Mouse (Mus musculus): ENCODE measurements around the gene Capza1. TPM values are rescaled to one million over a fixed set of nuclear protein-coding genes. Genes with fewer than 3 reads are reported as not detected.

The Capza1 gene
- polyA plus RNA-seq (2014; fragmentation: Illumina TruSeq; extraction: RNeasy Lipid Tissue Mini Kit (QIAGEN cat#74804); ENCODE audit: insufficient read depth, low read depth, low replicate concordance) = 52.8 TPM

DNA sequence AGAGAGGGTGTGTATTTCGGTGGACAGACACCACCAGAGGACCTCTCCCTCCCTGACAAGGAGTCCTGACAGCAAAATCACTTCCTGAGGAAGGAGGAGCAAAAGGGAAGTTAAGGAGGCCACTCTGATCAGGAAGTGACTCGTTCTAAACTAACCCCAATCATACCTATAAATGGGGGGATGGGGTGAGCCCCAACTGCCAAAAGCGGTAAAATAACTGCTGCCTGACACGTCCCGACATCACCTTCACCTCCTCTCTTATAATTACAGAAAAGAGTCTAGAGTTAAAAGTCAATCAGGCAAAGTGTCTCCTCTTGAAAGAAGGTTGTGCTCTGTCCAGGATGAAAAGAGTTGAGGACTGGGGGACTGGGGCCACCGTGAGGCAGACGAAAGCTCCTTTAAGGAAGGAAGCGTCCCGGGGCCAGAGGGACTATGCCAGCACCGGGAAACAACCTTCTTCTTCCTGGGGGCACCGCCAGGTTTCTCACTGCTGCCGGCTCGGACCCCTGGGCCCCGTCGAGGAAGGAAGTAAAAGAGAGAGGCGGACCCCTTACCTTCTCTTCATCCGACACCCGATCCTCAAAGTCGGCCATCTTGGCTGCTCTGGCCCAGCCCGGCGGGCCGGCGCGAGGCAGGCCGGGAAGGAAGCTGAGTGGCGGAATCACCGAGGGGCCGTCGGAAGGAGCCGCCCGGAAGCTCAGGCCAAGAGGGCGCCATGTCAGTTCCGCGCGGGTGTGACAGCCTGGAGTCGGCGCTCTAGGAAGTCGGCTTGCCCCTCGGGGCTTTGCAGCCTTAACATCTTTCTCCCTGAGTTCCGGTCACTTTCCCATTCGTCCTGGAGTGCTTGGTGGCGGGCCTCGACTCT lies at the start of gene Capza1, which contains the start of gene St7l:
Gene Capza1, minus strand, starts transcription at position 720 of the 865 bp plus-strand sequence.
Gene St7l, plus strand, starts transcription at position 220 of the 865 bp plus-strand sequence.

DNA sequence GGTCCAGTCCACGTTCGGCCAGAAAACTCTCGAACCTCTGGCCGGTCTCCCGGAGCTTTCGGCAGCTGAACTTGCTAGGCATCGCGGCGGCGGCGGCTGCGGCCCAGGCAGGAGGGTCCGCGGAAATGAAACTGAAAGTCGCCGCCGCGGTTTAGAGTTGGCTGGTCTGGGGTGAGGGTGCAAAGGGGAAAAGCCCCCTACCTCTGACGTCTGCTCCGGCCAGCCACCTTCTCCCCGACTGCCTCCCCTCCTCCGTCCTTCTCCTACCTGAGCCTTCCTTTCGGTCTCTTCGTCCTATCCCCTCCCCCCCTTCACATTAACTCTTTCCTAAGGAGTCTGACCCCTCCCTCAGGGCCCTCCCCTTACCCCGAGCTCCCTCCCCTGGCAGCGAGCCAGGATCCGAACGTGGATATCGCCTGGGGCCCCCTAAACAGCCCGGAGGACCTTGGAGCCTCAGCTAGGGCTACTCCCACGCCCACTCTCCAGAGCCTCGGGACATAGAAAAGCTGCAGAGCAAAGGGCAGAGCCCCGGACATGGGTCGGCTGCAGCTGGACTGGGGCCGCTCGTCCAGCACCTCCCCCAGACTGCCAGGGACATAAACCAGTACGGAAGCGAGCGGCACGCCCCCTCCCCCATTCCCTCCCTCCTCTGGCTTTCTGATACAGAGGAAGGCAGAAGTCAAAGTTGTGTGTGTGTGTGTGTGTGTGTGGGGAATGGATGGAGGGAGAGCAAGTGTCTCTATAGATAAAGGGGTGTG lies 46.1 kb downstream of the Capza1 start, which contains the start of gene Mov10:
Gene Mov10, minus strand, starts transcription at position 573 of the 758 bp plus-strand sequence.

DNA sequence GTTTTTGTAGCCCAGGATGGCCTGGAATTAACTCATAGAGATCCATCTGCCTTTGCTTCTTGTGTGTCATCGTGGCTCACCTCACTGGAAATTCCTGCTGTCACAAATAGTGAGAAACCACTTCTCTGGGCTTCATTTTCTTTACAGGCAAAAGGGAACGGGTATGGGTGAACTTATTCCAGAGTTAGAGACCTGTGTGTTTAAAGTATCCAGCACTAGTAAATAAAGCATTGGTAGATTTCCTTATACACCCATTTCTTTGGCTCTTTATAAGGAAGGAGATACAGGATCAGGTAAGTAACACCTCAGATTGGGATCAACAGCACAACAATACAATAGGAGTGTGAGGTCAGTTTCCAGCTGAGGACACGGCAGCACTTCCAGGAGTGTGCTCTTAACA lies 76.2 kb downstream of the Capza1 start, which contains the start of gene Rhoc:
Gene Rhoc, plus strand, starts transcription at position 301 of the 400 bp plus-strand sequence.

GRCm38 (mm10) chr3:104781471-104781903 lies 82.8 kb downstream of the Capza1 start, which contains the start of gene Fam19a3:
Gene Fam19a3, minus strand, starts transcription at chr3:104781840.

GRCm38 (mm10) chr3:104780561-104781420 lies 83.5 kb downstream of the Capza1 start, which contains the start of gene Ppm1j:
Gene Ppm1j, plus strand, starts transcription at chr3:104781056.

Other genes with a start within 250 kb of the Capza1 start
- gene Slc16a1, start 225.8 kb downstream of the Capza1 start, polyA plus RNA-seq (2014; fragmentation: Illumina TruSeq; extraction: RNeasy Lipid Tissue Mini Kit (QIAGEN cat#74804); ENCODE audit: insufficient read depth, low read depth, low replicate concordance) = 13.0 TPM
- 5.3 TPM for gene Ppm1j, start 83.4 kb downstream of the Capza1 start, polyA plus RNA-seq (2014; fragmentation: Illumina TruSeq; extraction: RNeasy Lipid Tissue Mini Kit (QIAGEN cat#74804); ENCODE audit: insufficient read depth, low read depth, low replicate concordance)
- 0.08 TPM for gene Fam19a3, start 82.7 kb downstream of the Capza1 start, polyA plus RNA-seq (2014; fragmentation: Illumina TruSeq; extraction: RNeasy Lipid Tissue Mini Kit (QIAGEN cat#74804); ENCODE audit: insufficient read depth, low read depth, low replicate concordance)
- gene Rhoc, start 76.1 kb downstream of the Capza1 start, polyA plus RNA-seq (2014; fragmentation: Illumina TruSeq; extraction: RNeasy Lipid Tissue Mini Kit (QIAGEN cat#74804); ENCODE audit: insufficient read depth, low read depth, low replicate concordance) = 156 TPM
- gene Mov10, start 45.9 kb downstream of the Capza1 start, polyA plus RNA-seq (2014; fragmentation: Illumina TruSeq; extraction: RNeasy Lipid Tissue Mini Kit (QIAGEN cat#74804); ENCODE audit: insufficient read depth, low read depth, low replicate concordance) = 4.5 TPM
- gene St7l, start 500 bp downstream of the Capza1 start, polyA plus RNA-seq (2014; fragmentation: Illumina TruSeq; extraction: RNeasy Lipid Tissue Mini Kit (QIAGEN cat#74804); ENCODE audit: insufficient read depth, low read depth, low replicate concordance) = 14.6 TPM
- gene Wnt2b, start 97.4 kb upstream of the Capza1 start, polyA plus RNA-seq (2014; fragmentation: Illumina TruSeq; extraction: RNeasy Lipid Tissue Mini Kit (QIAGEN cat#74804); ENCODE audit: insufficient read depth, low read depth, low replicate concordance) = 1.5 TPM
- 30.6 TPM for gene Cttnbp2nl, start 188.6 kb upstream of the Capza1 start, polyA plus RNA-seq (2014; fragmentation: Illumina TruSeq; extraction: RNeasy Lipid Tissue Mini Kit (QIAGEN cat#74804); ENCODE audit: insufficient read depth, low read depth, low replicate concordance)
- gene 4930564D02Rik, start 202.3 kb upstream of the Capza1 start, polyA plus RNA-seq (2014; fragmentation: Illumina TruSeq; extraction: RNeasy Lipid Tissue Mini Kit (QIAGEN cat#74804); ENCODE audit: insufficient read depth, low read depth, low replicate concordance) = not detected